Mouse (Mus musculus): Measurements from ENCODE around the gene Nr2c2ap.
A peak's percentile ranks its signal among the peaks of the same experiment; 100 is the strongest.

Nr2c2ap gene

DNA sequence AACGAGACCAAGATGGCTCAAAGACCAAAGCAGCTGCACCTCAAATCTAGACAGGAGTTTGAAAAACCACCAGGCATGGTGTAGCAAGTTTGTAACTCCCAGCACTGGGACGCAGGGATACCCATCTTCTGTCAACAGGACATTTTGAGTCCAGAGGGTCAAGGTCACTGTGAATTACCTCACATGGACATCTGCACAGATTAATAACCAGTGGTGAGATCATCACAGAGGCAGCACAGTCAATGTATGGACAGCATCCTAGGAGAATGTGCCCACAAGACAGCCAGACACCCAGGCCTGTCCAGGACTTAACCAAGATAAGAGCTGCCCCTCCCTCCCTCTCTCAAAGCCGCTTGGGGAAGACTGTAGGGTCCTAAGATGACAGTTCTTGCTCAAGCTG is 39.0 kb downstream of the Nr2c2ap start:
- no peak for DNase-seq

GRCm38 (mm10) chr8:70170748-70171147 is 39.6 kb downstream of the Nr2c2ap start:
- DNase-seq, result peak; percentile 66

DNA sequence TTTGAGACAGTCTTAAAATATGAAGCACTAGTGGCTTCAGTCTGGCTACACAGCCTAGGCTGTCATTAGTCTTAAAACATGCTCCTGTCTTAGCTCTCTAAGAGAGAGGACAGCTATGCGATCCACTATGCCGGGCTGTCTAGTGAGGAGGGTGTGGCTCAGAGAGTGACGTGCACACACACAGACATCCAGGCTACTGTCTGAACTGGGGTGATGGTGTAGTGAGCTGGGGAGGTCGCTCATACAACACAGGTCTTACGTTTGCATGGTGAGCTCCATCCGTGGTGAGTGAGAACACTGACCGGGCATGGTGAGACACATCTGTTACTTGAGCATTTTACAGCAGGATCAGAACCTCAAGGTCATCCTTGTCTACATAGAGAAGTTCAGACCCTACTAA is 40.1 kb downstream of the Nr2c2ap start:
- no peak for DNase-seq

DNA sequence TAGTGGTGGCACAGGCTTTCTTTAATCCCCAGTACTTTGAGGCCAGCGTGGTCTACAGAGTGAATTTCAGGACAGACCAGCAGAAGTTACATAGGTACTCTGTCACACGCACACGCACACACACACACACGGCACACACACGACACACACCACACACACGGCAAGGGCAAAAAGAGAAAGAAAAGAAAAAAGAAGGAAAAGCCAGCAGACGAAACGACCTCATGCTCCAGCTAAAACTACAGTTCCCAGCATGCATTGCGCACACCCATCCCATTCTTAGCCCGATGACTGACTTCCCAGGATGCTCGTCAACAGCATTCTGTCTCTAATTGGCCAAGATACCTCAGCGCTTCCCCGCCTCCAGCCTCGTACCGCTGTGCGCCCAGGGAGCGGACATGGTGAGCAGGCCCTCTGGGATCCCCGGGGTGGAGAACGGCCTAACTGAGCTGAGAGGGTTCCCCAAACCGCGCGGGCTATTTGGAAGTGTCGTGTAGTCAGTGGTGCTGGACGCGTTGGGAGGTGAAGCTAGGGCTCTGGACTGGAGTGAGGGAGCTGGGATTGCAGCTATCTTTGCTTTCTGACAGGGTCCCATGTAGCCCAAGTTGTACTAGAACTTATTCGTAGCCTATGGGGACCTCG is 41.0 kb downstream of the Nr2c2ap start, which contains the start of gene Tmem161a:
TSS of gene Tmem161a (plus strand) at position 314 of the 639 bp plus-strand sequence.
- DNase-seq, result peak; percentile 95

- no peak for DNase-seq
Measured at GRCm38 (mm10) chr8:70173320-70173719, 42.2 kb downstream of the Nr2c2ap start.

DNA sequence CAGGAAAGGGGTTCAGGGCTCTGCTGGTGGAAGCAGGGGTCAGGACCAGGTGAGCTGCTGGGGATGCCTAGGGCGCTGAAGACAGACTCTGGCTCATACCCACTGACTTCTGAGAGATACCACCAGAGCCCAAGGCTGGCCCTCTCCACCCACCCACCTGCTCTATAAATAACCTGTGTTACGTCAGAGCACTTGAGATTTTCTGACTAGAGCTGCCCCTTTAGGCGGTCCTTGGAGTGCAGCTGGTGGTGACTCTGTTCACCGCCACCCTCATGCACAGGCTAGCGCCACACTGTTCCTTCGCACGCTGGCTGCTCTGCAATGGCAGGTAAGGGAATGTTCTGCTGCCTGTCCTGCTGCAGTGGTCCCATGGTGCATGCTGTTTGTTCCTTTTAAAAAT is 42.9 kb downstream of the Nr2c2ap start:
- no peak for DNase-seq

DNA sequence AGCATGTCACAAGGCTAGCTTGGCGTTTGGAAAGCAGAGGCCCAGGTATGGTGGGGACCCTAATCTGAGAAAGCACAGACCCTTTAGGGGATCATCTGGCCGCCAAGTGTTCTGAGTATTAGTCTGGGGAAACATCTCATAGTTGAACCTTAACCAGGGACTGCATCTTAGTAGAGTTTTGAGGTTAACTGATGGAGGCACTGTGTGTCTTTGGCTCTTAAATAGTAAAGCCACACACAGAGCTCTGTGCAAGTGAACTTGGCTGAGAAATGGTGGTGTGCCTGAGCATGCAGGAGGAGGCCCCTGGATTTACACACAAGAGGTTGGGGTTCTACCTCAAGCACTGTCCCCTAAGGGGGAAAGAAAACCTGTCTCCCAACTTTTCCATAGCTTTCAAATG is 47.1 kb downstream of the Nr2c2ap start:
- no peak for DNase-seq

- no peak for DNase-seq
Measured at GRCm38 (mm10) chr8:70179082-70179481, 47.9 kb downstream of the Nr2c2ap start.

- DNase-seq, result no peak
Measured at GRCm38 (mm10) chr8:70181212-70181902, 50.2 kb downstream of the Nr2c2ap start.

DNA sequence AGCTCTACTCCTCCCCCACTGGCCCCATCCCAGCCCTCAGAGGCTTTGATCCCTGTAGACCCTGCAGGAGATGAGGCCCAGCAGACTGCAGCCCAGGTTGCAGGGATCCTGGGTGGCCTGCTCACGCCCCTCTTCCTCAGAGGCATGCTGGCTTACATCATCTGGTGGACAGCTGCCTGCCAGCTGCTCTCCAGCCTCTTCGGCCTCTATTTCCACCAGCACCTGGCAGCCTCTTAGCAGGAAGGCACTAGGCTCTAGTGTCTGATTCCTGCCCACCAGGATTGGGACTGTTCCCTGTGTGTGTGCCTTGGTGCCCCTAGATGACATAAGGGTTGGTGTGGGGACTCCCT is 50.7 kb downstream of the Nr2c2ap start:
- DNase-seq, result no peak

- DNase-seq, result no peak
Measured at GRCm38 (mm10) chr8:70183194-70183593, 52.1 kb downstream of the Nr2c2ap start.
